Mouse (Mus musculus): ENCODE results near the gene Ubl7.
A peak's percentile ranks its signal among the peaks of the same experiment; 100 is the strongest.

Ubl7 gene

DNA sequence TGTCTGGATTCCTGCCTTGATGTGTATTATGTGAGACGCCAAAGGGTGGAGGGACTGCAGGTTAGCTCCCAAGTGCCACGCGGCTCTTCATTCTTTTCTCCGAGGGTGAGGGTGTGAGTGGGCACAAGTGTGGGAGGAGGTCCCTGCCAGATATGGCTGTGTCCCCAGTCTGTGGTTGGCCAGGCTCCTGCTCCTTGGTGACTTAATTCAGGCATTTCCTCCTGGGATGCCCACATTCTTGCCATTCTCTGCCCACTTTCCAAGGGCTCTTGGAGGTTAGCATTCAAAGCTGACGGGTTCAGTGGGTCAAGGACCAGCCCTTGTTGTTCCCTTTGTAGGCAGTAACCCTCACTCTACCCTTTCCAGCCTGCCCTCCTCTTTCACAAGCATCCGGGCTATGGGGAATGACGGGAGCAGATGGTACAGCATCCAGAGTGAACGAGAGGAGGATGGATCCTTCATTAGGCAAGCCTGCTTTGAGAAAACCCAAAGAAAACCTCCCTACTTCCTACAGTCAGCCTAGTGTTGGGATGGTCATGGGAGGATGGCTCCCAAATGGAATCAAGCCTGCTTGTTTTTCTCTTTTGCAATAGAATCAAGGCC is 38.4 kb downstream of the Ubl7 start:
- DNase-seq = no peak

DNA sequence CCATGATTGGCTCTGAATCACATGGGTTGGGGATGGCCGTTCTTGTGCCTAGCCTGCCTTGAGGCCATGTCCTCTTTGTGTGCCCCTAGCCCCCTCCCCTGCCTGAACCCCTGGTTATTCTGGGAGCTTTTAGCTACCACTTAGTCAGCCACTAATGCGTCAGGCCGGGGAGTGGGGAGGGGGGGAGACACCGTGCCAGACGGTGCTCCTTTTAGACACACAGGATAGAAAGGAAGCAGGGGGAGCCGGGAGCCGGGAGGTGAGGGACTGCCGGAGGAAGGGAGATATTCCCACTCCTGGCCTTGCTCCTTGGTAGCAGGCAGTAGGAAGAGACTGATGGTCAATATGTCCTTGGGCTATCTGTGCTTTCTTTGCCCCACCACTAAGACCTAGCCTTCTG is 39.1 kb downstream of the Ubl7 start:
- no peak for DNase-seq

DNA sequence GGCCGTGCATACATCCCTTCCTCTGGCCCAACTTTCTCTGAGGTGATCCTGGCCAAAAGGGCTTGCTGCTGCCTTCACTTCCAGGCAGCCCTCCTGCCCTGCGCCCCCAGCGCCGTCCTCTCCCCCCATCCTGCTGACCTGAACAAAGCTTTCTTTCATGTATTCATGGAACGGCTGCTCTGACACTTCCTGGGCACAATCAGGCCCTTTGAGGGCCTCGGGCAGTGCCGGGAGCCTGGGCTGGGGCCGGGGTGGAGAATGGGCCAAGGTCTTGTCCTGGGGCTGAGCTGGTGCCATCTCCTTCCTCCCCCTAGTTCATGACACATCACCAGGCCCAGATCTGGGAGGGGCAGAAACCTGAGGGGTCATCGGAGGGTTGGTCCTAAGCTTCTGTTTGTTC is 39.7 kb downstream of the Ubl7 start:
- no peak for DNase-seq

DNA sequence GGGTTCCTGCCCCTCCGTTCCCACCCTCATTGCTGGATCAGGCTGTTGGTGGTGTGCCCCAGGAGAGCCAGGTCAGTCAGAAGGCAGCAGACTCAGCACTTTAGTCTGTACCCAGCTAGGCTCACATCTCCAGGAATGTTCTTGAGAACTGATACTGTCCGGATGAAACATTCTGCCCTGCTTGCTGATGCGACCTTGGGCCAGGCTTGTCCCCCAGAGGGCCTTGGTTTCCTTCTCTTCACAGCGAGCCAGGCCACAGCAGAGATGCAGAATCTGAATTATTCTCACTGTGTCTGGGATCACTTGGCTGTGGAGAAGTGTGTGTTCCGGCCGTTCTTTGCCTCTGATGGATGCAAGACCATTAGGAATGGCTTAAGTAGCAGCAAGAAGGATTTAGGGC is 41.2 kb downstream of the Ubl7 start:
- DNase-seq = no peak

DNA sequence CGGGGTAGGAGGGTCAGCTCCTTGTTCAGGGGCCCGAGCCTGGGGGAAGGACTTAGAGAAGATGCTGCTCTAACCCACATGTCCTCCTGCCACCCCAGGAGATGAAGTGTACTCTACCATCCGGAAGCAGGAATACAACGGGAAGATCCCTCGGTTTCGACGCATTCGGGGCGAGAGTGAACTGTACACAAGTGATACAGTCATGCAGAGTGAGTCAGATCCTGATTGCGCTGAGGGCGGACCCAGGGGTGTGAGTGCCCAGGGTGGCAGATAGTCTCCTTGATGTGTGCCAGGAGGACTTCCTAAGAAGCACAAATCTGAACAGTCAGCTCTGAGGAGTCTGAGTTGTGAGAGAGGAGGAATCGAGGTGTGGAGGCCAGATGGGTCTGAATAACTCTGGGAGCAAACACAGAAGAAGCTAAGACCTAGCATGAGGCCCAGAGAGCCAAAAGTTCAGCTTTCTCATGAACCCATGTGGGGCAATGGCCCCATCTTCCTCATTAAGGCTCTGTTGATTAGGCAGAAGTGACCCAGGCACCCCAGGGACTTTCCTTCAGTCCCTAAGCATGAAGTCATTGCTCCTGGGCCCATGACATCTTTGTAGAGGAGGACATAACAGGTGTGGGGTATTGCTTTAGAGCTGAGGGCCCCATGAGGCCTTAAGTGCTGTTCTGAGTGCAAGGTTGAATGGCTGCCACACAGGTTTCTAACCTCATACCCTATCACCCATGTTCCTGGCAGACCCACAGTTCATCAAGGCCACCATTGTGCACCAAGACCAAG is 44.4 kb downstream of the Ubl7 start:
- DNase-seq = peak in 1 of 2 experiments; percentile 45

DNA sequence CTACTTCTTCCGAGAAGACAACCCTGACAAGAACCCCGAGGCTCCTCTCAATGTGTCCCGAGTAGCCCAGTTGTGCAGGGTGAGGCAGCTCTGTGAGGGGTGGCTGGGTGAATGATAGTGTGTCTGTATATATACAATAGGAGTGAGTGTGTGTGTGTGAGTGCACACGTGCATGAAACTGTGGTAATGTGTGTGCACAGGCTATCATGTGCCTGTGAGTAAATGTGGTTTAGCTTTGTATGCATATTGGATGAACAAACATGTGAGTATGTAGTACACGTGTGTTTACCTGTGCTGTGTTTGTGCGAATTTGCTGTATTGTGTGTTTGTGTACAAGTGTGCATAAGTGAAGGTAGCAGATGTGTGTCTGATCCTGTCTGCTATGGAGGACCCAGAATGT is 45.0 kb downstream of the Ubl7 start:
- peak in 1 of 2 experiments; percentile 29 for DNase-seq

DNA sequence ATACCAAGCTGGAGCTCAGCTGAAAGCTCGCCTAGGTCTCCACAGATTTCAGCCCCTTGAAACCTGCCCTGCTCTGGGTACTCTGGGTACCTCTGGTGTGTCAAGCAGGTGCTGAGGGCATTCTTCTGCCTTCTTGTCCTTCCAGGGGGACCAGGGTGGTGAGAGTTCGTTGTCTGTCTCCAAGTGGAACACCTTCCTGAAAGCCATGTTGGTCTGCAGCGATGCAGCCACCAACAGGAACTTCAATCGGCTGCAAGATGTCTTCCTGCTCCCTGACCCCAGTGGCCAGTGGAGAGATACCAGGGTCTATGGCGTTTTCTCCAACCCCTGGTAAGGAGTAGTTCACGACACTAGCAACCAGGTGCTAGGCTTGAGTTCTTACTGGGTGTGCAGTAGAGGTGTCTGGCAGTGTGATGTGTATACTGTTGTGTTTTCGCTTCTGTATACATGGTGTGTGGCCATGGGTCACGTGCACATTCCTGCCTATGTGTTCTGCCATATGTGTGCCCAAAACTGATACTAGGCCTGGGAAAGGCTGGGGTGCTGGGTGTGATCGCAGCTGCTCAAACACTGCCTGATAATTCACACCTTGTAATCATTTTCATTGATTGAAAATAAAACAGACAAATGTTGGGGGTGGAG is 45.5 kb downstream of the Ubl7 start:
- DNase-seq = peak; percentile 51 to 52

DNA sequence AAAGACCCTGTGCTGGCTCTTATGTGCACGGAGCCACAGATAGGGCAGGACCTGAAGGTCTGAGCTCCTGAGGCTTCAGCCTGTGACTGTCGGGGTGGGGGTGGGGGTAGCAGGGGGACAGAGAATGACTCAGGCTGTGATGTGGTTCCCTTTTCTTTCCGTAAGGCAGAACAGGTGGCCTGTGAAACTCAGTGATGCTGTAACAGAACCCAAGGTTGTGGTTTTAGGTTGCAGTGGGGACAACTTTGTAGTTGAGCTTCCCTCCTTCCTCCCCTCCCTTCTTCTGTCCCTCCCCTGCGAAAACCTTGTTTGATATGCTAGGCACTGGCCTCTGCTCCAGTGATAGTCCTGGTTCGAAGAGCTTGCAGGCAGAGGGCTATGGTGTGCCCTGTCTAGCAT is 46.1 kb downstream of the Ubl7 start:
- peak; percentile 69 to 78 for DNase-seq

DNA sequence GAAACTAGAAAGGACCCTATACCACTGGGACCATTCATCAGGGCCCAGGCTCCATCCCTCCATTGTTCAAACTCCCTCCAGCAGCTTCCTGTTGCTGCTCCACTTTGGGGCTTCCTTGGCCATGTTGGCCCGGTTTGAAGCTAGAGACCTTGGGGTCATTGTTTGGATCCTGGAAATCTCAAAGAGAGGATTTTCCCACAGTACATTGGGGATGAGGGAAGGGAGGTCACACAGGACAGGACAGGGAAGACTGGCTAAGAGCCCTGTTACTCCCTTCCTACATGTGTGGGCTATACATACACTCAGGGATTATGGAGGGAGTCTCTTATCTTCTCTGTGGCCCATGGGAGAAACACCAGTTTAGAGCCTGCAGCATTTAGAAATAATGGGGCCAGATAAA is 47.8 kb downstream of the Ubl7 start:
- no peak for DNase-seq

DNA sequence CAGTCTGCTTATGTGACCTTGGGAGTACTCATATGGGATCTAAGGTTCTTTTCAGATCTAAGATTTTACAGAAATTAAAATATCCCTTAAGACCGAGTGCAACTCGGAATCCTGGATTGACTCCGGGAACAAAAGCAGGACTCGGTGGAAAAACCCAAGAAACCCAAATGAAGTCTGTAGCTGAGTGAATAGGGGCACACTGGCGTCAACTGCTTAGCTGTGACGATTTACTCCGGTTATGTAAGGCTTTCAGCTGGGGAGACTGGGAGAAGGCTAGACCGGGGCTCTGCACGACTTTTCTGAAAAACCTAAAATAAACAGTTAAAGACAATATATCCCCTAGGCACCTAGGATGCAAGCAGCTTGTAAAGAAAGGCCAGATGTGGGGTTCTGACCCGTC is 48.6 kb downstream of the Ubl7 start:
- no peak for DNase-seq

DNA sequence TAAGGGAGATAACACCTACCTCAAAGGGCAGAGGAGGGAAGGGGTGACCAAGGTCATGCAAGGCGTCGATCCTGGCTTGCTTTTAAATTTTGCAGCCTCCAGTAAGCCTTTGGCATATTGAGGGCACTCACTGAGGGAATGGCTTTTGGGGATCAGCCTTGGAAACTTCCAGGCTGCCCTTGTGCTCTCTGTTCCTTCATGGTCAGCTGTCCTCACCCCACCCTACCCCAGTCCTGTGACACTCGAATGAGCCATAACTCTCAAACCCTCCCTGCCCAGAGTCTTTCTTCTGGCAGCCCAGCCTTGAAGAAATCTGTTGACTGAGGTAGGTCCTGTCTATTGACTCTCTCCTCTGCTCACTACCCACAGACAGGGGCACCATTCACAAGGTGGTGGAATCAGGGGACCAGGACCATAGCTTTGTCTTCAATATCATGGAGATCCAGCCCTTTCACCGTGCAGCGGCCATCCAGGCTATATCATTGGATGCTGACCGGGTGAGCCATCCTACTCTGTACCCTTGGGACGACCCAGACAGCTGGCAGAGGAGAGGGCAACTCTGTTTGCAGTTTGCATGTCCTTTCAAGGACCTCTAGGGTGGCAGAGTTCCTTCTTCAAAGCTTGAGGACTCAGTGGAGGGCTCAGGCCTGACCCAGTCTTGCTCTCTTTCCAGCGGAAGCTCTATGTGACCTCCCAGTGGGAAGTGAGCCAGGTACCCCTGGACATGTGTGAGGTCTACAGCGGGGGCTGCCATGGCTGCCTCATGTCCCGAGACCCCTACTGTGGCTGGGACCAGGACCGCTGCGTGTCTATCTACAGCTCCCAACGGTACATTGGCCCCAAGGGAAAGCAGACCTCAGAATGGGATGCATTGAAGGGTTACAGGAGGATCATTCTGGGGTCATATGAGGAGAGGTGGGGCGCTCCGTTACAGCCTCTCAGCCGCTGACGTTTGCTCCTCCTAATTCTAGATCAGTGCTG is 49.4 kb downstream of the Ubl7 start:
- DNase-seq = no peak

DNA sequence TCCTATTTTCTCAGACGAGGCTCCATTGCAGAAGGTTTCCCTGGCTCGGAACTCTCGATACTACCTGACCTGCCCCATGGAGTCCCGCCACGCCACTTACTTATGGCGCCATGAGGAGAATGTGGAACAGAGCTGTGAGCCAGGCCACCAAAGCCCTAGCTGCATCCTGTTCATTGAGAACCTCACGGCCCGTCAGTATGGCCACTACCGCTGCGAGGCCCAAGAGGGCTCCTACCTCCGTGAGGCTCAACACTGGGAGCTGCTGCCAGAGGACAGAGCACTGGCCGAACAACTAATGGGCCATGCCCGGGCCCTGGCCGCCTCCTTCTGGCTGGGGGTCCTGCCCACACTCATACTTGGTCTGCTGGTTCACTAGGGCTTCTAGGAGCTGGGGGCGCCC is 50.4 kb downstream of the Ubl7 start:
- DNase-seq = no peak

DNA sequence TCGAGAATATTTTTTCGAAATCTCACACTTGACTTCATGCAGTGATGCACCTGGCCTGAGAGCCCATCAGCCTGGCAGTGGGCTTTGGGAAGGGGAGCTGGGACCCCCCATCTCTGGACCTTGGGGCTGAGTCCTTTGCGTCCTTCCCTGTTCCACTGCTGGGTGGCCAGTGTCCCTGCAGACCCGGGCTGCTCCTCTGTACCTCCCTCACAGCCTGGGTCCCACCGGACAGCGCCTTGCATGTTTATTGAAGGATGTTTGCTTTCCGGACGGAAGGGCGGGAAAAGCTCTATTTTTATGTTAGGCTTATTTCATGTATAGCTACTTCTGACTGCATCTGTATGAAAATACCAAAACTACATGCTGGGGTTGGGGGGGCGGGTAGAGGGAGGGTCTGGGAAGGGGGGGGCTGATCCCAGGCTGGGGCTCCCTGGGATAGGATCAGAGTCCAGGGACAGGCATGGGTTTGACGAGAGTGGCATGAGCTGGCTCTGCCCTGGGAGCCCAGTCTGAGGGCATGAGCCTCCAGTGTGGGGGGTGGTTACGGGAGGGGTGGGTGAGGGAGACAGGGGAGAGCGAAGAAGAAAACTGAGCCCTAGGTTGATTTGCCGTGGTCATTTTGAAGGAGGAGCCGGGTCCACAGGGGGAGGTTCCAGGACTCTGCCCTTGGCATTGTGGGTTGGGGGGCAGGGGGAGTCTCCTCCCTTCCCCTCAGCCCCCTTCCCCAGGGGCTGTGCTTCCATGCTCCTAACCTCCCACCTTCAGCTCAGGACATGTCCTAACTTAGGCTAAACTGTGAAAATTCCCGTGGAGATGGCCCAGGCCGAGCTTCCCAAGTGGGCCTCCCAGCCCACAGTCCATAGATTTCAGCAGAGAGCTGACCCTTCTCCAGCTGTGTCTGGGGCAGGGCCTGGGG is 51.3 kb downstream of the Ubl7 start:
- no peak for DNase-seq

DNA sequence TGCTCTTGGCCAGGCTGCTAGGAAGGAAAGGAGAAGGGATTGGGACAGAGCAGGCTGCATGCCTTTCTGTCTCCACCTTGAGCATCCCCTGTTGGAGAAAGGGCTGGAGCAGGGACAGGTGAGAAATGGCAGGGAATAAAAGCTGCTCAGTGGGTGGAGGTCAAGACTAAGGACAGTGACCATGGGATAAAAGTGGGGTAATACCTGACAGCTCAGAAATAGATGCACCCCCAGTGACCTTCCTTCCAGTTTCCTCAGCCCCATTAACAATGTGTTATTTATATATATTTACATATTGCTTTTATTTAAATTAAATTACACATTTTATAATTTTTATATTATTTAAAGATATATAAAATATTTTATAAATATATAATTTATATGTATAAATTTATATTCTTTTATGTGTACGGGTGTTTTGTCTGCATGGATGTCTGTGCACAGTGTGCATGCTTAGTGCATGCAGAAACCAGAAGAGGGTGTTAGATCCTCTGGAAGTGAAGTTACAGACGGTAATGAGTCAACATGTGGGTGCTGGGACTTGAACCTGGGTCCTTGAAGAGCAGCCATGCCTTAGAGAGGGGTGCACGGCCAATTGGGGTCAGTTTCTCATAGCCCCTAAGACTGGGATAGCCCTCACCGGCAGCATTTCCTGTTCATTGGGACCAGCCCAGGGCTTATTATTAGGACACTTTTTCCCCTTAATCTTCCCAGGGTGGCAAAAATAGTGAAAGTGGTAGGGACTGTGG is 52.6 kb downstream of the Ubl7 start:
- no peak for DNase-seq

DNA sequence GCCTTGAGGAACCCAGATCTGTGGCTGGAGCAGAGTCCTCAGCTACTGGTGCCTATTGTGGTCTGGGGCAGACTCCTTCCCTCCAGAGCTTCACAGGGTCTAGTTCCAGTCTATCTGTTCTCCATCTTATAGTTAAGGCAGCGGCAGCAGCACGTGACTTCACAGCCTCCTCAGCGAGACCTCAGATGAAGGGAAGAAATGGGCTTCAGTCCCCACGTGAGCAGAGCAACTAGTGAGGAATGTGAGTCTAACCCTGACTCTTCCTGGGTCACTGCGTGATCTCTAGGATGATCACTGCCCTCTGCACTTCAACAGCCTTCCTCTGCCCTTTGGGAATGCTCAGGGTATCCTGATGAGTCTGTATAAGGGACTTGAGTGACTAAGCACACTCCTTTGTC is 53.2 kb downstream of the Ubl7 start:
- no peak for DNase-seq

DNA sequence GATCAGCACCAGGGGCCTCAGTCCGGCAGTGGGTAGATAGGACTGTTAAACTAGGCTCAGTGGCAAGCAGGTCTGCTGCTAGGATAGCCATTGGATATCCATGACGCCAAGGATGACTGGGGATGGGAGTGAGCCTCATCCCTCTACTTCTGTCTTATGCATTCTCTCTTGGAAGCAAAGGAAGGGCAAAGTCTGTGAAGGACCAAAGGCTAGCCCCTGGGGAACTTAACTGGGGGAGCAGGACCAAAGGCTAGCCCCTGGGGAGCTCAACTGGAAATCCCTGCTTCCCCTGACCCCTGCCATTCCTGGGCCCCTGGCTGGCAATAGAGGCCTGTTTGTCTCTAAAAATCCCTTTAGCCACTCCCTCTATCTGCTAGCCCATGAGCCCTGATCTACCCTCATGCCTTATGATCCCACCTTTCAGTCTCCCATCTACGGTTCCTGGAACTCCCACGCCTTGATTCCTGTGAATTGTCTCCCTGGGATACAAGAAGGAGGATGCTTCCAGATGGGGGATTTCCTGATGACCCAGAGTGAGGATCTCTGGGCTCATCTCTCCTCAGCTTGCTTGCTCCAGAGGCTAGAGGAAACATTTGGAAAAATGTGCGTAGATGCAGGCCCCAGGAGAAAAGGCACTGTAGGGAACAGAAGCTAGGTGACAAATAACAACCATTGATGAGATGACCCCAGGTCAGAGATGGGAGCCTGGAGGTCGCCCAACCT is 53.9 kb downstream of the Ubl7 start:
- no peak for DNase-seq

DNA sequence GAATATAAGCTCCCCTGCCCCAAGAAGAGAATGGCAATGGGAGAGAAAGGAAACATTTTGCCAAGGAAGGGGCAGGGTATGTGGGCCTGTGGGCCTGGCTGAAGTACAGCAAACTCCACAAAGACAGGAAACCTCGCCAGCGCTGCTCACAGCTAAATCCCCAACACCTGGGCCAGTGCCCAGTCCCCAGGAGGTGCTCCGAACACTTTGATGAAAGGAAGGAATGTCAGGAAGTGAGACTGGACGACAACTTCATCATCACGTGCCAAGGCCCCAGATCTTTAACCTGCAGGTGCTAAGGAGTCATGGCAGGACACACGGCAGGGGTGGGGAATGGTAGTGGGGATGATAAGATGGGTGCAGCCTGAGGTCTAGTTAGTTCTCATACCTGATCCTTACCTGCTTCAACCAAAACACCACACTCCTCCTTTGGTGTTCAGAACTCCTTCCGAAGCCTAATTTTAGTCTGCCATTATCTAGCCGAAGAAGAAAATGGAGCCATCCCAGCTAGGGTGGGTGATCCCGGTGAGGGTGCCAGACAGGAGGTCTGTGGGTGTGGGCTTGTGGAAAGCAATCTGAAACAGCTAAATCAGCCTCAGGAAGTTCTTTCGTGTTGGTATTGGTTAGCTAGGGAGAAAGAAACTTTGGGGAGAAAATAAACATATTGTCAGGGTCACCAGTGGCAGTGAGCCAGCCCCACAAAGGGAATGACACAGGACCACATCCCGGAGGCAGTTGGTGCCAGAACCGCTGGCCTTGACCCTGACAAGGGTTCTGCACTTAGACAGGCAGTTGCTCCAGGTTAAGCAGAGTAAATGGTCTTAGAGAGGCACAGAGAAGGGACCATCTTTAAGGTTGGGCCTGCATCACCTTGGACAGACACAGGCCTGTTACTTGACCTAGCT is 54.8 kb downstream of the Ubl7 start:
- DNase-seq = no peak

DNA sequence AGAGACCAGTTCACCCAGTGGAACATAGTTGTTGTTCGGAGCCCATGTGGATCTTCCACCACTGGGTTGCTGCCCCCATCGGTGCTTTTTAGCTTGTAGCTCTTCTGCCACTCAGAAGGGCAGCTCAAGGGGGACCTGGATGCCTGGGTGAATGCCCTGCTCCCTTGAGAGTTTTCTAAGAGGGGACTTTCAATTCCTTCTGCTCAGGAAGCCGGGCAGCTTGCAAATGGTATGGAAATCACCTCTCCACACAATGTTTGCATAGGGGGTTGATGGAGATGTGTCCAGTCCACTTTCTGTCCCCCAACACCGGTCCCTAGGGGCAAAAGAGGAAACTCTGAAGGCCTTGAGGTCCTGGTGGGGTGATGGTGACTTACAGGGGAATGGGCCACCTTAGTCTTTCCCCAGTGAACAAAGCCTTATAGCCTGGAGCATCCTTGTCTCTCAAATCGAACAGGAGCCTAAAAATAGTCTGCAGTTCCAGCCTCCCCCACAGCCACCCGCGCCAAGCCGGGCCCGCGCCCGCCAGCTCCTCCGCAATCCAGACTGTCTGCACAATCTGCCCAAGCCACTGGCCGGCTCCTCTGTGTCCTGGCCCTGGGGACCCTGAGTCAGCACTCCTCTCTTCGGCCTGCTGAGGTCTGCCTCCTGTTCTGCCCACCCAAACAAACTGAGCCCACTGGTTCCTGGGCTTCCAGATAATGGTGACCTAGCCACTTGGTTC is 56.6 kb downstream of the Ubl7 start:
- peak in 1 of 2 experiments; percentile 45 for DNase-seq
